Mouse (Mus musculus) cerebellum, adult 2 months (tissue): ENCODE data around the gene Syne2.

Experiments used
- CTCF ChIP-seq: fragments of 200-500 bp; IDR thresholded peaks from 2 replicates; pipeline ENCODE4 v1.5.1; 2011; ENCODE audit warnings: low read depth, mild to moderate bottlenecking, control low read depth, low read length, moderate library complexity, borderline replicate concordance; ENCODE audit not compliant: insufficient read depth
- POLR2A ChIP-seq: fragments of 200-500 bp; IDR thresholded peaks from 2 replicates; pipeline ENCODE4 v1.6.1; 2011; ENCODE audit warnings: low read length, control low read depth, borderline replicate concordance; ENCODE audit not compliant: insufficient read depth

DNA sequence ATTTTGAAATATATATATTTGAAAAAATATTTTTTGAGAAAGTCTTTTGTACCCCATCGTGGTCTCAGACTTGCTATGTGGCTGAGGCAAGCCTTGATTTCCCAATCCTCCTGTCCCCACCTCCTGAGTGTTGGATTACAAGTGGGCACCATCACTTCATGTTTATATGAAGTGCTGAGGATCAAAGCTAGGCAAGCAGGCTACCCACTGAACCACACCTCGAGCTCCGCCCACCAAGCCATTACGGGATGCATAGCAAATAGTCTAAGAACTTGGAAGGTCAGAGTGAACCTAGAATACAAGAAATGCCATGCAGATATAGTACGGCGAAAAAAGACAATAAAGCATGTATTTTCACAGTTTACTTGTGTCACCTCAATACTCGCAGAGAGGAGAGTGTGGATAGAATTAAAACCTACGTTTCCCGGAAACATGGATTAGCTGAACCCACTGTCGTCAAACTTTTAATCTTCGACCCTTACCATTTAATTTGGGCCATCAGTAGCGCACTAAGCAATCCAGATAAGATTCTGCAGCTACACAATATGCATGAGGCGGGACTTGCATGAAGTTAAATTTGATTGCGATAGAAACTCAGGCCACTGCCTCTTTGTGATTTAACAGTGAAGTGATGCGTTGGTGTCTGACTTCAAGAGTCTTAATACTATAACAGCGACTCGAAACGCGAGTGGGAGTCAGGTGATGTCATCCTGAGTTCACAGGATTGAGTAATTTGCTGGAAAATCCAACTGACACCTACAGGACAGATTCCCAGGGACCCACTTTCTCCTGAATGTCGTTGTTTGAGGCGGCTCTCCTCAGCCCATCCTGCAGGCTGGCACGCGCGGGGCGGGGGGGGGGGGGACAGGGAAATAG is 715 bp upstream of the Syne2 start:
- TF ChIP-seq CTCF (no peak), POLR2A (no peak)
